Mouse (Mus musculus): Measurements from ENCODE around the gene Ppp4r3a.

Ppp4r3a gene

DNA sequence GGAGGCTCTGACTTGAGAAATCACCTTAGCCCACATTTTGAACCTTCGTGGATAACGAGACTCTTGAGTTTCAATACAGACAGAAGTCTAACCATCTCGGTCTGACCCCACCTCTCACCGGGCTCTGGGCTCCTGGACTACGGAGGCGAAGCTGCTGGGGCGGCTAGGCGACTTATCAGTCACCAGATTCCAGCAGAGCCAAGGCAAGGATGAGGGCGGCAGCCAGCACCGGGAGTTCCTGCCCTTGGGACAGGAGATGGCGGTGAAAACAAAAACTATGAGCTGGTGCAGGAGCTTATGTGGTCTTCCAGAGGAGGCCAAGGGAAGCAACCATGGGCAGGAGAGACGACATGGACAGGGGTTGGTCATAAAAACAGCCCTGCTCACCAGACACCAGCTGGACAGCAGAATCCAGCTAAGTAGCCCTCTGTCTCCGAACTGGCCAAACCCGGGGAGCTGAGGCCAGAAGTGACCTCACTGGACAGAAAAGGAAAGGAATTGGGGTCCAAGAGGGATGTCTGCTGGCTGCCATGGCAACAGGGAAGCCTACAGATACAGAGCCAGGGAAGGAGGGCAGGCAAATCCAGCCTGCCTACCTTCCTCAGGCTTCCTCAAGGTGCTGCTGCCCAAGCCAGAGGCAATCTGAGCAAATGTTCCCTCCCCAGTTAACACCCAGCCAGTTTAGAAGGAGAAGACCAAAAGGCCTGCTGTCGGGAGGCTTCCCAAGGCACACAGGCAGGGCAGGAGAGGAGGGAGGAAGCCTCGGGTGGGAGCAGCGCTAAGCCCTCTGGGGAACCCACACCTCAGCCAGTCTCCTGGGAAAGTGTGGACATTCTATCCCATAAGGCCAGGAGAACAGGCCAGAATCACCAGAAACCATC is 71.1 kb downstream of the Ppp4r3a start:
- DNase-seq (ENCODE audit: low spot score), result no peak

DNA sequence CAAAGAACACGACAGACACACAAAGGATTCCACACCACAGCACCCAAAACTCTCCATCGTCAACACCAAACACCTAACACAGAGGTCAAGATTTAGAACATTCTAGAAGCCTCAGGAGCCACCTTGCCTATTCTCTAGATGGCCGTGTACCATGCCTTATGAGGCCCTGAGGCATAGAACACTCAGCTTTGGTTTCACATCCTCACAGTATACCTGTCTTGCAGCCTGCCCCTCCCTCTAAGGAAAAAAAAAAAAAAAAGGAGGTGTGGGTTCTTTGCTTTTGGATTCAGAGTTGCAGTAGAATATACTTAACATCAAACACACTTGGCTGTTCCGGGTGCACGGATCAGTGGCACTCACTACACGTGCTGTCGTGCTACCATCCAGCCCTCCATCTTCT is 72.5 kb downstream of the Ppp4r3a start:
- no peak for DNase-seq (ENCODE audit: low spot score)

DNA sequence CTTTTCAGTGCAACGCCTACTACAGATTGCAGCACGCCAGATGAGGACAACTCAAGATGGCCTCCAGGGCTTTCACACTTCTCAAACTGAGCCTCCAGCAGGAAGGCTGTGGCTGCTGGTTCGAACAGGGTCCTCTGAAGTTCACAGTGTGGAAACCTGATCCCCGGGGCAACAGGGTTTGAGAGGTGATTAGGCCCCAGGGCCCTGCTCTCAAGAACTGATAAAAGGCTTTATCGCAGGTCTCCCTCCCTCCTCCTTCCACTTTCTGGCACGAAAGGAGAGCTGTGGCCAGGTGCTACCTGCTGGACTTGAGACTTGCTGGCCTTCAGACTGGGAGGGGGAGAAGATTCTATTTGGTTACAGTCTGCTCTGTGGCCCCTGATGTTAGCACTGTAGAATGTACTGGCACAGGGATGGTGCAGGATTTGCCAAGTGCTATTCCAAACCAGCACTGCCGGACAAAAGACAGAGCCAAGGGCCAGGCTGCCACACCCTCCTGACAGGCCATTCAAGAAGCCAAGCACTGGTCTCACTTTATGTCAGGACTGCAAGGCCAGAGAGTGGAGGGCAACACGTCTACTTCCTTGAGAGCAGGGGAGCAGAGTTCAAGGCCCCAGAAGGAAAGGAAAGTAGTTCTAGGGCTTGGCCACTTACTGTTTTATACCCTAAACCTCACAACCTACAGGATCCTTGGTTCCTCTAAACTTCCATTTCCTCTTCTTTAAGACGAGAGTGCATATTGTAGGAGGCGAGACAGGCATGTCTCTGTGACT is 73.2 kb downstream of the Ppp4r3a start:
- DNase-seq (ENCODE audit: low spot score), result no peak

DNA sequence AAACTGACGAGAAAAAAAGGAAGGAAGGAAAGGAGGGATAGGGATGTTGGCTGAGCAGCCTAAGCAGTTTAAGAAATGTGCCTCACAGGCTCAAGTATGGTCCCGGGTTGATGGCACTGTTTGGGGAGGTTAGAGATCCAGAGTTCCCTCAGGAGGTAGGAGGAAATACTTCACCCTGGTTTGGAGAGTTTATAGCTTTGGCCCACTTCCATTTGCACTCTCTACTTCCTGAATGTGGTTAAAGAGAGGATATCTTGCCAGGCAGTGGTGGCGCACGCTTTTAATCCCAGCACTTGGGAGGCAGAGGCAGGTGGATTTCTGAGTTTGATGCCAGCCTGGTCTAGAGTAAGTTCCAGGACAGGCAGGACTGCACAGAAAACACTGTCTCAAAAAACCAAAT is 74.3 kb downstream of the Ppp4r3a start:
- no peak for DNase-seq (ENCODE audit: low spot score)

DNA sequence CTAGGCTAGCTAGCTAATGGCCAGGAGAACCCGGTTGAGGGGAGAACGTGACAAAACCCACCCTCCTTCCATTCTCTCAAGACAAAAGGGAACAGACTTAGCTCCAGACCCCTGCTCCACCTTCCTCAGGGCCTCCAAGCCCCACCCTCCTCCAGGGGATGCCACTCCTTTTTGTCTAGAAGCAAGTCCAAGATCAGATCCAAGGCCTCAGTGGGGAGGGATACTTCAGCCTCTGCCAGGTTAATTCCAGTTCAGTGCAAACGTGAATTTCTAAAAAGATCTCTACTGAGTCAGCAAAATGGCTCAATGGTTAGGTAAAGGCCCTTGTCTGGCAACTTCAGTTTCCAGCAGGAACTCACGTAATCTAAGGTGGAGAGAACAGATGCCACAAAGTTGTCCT is 74.9 kb downstream of the Ppp4r3a start:
- no peak for DNase-seq (ENCODE audit: low spot score)

DNA sequence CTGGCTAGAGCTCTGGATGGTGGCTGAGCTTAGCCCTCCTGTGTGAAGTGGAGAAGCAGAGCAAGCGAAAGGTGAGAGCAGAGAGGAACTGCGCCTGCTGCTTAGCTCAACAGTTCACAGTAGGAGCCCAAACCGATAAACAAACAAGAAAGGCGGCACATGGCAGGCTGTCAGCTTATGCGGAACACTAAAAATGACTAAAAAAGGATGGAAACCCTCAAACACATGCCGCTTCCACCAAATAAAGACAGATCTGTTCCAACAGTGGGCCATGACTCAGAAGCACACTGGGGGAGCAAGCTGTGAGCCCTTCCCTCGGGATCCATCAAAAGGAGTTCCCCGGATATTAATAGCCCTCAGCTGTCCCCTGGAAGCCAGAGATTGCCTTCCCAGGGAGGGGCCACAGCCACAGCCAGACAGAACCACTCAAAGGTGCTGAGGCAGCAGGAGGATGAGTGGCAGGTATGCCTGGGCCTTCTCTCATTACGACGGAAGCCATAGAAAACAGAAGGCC is 75.5 kb downstream of the Ppp4r3a start:
- DNase-seq (ENCODE audit: low spot score), result no peak

DNA sequence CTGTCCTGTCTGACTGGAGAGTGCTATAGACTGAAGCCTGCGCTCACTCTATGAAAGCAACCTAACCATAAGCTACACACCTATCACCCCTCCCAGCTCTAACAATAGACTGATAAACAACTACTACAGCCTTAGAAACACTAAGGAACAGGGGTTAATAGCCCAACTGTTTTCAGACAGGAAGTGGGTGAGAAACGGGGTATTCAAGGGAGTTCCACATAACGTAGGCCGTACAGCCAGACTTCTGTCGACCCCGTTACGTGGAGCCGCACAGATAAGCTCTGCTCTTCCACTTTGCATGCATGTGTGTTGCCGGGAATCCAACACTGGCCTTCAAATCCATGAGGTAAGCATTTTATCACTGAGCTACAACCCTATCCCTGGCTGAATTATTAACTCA is 76.1 kb downstream of the Ppp4r3a start:
- DNase-seq (ENCODE audit: low spot score), result no peak

DNA sequence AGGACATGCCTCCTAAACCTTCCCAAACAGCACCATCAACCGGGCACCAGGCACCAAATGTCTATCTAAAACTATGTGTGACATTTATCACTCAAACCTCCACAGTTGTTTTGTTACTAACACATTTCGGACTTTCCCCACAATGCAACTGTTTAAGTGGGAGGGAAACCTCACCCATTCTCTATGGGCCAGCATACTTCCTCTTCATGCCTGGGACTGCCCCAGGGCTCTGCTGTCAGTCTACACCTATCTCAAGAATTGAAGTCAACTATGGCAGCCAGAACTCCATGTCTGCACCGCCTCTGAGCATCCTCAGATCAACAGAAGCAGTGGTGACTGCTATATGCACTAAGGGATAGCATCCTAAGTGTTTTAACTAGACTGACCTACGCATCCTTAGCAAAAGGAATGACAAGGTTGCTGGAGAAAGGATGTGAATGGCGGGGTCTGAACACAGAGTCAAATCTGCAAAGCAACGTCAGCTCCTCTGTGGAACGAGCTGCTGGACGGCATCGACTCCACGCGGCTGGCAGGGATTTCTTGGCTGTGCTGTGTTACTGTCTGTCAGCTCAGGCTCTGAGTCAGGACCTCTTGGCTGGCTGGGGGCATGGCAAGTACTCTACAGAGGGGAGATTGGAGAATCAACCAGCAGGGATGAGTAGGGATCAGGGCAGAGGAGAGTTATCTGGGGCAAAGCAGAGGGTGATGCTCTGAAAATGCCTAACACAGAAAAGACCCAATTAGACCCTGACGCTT is 77.7 kb downstream of the Ppp4r3a start:
- DNase-seq (ENCODE audit: low spot score), result no peak

DNA sequence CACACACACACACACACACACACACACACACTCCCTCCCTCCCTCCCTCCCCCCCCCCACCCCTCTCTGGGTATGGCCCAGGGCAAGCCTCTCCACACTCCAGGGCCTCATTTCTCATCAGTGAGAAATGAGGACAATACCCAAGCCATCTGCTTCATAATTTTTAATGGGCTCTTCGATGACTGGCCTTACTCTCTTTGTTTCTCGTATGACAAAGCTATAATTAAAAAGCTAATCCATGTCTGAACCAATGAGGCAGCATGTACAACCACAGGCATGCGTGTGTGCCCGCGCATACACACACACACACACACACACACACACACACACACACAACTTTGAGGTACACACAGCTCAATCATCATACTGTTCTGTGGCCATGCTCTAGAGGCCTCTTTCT is 78.5 kb downstream of the Ppp4r3a start:
- no peak for DNase-seq (ENCODE audit: low spot score)

DNA sequence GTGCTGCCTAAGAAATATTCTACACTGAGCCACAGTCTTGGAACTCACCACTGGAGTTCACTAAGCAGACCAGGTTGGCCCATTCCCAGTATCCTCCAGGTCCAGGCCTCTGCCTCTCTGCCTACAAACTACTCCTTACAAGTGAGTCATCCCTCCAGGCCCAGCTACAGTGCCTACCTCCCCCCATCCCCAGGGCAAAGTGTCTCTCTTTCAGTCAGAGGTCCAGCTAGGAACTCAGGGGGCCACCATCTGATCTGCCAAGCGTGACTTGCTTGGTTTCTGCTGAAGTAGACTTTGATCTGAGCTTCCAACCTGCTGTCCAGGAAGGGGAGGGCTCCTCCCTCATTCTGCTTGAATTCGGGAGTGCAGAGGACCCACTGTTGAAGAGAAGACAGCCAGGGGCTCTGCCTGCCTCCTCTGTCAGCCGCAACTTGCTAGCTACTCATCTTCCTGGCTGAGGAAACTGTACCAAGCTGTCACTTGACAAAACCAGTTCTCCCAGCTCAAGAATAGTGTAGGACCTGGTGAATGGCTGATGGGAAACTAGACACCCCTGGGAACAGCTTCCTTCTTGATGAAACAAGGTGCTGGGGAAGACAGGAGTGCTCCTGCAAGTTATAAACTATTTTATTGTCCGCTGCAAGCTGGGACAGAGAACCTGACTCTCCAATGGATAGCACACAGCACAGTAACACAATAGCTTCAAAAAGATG is 80.5 kb downstream of the Ppp4r3a start:
- no peak for DNase-seq (ENCODE audit: low spot score)

DNA sequence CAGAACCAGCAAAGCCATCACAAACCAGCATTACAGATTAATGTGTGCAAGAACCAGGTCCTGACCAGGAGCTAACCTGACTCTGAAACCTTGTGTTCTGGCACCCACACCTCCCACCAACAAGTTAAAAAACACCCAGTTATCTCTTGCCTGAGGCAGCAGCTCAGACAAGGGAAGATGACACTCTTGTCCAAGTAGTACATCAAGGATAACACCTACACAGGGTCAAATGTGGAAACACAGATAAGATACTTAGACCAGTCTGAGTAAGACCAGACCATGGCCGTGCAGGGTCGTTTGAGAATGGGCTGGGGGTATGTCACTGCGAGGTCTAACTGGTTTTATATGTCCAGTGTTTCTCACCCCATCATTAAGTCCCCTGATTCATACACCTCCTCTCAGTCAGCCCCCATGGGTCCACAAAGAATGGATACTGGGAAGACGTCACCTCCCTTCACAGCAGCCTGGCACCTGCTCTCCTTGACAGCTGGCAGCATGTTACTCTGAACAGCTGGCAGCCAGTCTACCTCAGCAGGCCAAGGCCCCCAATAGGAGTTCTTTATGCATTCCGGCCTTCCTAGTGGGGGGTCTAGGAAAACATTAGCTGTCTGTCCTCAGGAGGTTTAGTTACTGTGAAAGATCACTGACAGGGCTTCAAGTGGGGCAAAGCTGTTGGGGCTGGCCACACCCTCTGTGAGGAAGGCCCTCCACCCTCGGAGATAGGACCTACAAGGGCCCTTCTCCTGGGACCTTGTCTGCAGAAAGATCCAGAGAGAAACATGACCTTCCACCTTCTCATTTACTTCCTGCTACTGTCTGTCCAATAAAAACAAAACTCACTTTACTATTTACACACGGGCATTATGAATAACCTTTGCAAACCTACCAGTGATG is 84.2 kb downstream of the Ppp4r3a start:
- no peak for DNase-seq (ENCODE audit: low spot score)

DNA sequence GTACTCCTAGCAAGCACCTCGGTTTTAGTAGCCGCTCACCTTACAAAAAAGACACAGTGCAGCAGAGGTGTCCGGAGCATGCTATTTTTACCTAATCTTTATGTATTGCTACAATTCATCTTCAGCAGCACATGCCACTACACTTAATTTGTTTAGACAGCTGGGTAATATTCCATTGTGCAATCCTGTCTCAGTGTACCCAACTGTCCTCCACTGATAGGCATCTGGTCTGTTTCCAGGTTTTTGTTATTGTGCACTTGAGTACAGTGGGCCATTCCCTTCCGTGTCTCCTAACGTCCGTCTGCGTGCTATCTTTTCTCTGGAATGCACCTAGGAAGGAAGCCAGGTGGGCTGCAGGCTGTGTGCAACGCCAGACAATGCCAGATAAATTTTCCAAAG is 84.9 kb downstream of the Ppp4r3a start:
- DNase-seq (ENCODE audit: low spot score), result no peak

DNA sequence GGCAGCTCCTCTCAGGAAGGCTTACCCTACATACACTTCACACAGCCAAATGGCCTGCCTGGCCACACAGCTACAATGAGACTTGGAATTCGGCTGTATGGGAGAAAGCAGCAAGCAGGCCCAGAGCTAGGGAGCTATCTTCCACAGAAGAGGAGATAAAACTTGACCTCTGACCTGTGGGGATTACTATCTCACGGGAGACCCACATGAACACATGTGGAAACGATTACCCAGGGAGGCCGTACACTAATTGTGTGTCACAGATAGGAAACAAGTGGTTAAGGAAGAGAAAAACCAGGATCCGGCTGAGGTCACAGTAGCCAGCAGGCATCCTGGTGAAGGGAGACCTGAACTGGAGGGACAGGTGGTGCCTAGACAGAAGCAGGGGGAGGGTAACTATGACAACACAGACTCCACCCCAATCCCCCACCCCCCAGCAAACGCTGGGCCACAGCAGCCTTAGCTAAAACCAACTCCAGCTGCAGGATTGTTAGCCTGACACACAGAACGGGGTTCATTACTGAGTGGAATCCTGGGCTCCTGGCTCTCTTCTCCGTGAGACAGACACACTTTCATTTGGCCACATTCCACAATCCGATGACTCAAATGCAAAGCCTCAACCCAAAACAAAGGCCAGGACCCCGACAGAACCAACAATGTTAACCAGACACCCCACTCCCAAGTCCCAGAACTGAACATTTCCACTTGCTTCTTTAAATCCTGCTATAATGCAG is 85.5 kb downstream of the Ppp4r3a start:
- no peak for DNase-seq (ENCODE audit: low spot score)

DNA sequence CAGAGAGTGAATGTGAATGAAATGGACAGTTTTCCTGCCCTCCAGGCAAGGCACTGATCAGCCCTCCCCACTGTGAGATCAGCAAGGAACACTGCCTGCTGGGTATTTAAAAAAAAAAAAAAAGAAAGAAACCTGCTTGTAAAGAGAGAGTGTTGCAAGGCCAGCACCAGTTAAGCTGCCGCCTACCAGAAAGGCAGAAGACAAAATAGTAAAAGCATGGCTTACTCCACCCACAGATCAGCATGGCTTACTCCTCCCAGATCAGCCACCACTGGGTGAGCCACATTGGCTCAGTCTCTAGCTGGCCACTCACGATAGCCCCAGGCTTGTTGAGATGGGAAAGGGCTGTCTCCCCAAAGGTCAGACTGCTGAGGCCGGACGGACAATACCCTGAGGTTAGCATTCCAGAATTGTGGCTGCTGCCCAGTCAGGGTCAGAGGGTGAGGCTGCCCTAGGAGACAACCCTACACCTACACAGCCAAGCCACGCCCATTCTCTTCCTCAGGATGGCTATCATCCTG is 87.1 kb downstream of the Ppp4r3a start:
- no peak for DNase-seq (ENCODE audit: low spot score)

DNA sequence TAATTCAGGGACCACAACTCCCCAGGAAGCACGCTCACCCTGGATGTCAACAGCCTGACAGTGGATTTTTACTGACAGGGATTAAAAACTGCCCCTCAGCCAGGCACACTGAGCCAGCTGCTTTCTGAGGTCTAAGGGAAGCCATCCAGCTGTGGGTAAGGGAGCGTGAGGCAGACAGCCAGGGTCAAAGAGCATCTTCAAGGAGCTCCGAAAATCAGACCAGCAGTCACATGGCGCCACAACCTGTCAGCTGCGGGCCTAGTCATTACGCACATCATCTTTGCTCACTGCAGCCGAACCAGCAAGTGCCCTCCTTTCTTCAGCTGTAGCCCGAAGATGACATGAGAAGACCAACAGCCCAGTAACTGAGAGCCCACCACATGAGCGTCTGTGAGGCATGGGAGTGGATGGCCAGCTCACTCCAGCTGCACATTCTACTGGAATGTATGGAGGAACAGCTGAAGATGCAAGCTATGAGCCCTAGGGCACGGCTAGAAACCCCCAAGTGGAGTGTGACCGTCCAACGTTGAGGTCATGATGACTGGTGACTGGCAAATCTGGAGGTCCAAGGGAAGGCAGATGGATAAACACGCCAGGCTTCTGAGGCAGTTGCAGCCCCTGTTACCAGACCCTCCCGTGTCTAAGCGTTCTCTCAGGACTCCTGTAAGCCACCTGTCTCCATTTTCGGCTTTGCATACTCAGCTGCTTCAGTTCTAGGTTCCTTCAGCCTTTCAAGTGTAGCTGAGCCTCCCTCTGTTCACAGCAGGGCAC is 87.7 kb downstream of the Ppp4r3a start:
- no peak for DNase-seq (ENCODE audit: low spot score)

DNA sequence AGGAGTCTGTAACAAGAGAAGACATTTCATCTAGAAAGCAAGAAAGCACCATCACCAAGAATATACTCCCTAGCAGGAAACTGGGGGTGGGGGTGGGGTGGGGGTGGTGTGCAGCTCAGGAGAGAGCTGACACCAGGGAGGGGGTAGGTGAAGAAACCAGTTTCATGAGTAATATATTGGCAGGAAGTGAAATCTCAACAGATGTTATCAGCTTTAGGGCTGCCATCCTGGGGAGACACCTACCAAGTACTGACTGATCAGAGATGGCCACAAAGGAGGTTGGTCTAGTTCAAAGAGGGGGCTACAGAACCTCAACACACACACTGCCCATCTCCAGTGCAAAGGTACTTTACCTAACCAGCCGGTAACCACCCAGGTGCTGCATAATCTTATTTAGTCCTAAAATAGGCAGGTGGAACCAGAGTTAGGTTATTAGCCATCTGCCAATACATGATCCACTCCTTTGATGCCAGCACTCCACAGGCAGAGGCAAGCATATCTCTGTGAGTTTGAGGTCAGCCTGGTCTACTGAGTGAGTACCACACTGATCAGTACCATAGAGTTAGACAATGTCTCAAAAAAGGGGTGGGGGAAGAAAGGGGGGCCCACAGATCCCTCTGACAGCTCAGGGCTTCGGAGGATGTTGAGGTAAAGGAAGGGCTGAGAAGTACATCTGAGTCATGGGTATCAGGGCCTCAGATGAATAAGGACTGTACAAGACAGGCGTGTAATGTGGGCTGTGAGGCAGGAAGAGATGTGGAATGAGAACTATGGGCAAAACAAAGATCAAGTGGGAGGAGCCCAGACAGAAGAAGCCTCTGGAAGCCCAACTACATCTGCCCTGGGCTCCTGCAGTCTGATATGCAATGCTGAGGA is 89.1 kb downstream of the Ppp4r3a start:
- no peak for DNase-seq (ENCODE audit: low spot score)

DNA sequence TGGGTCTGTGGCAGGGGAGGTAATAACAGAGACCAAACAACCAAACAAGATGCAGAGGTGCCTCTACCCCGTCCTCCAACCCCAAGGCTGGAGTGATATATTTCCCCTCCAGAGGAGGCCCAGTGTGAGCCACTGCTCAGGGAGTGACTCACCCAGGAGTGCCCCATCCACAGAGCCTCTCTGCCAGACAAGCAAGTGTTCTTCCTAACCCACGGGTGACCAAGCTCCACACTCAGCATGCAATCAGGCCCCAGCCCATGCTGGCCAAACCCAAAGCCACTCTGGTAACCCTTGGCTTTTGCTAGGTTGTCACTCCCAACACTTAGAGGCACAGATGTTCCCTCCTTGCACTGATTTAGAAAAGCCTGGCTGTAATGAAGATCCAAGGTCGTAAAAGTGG is 90.4 kb downstream of the Ppp4r3a start:
- DNase-seq (ENCODE audit: low spot score), result no peak

DNA sequence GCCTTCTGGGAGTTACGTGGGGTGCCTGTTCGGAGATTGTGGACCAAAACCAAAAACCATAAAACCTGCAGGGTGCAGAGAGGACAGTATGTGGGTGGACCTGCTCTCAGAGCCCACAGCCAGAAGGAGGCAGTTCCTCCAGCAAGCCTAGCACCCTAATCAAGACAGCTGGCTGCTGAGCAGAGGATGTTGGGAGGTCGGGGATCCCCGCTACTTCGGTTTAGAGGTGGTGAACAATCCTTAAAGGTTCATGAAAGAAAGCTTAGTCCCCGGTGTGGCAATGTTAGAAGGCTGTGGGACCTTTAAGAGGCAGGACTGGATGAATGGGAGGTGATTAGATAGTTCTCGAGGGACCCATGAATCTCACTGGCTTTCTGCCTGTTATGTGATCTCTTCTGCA is 91.0 kb downstream of the Ppp4r3a start:
- no peak for DNase-seq (ENCODE audit: low spot score)
